Mouse (Mus musculus): ENCODE measurements around the gene Tmprss9. TPM values are rescaled to one million over a fixed set of nuclear protein-coding genes. Genes with fewer than 3 reads are reported as not detected.
"Not testable (repeated sequence)": the region's sequence is repeated elsewhere in the genome, so short reads cannot be mapped to it uniquely, and the experiment has no call there.

Gene Tmprss9
- total RNA-seq (2014; fragmentation: Nextera tagmentation): not detected in 2 replicates
- not detected in 2 replicates for total RNA-seq (2017)

- no peak for ATAC-seq (replicated peaks; ENCODE audit: poor library complexity, severe bottlenecking)
Observed at GRCm38 (mm10) chr10:80871581-80871980, at the start of gene Tmprss9. TSS of gene Tmprss9 (plus strand) at chr10:80871848.

- ATAC-seq (replicated peaks; ENCODE audit: poor library complexity, severe bottlenecking): no peak
Observed at GRCm38 (mm10) chr10:80821991-80822390, 49.7 kb upstream of the Tmprss9 start.

GRCm38 (mm10) chr10:80822528-80822927 lies 49.1 kb upstream of the Tmprss9 start:
- ATAC-seq (replicated peaks; ENCODE audit: poor library complexity, severe bottlenecking): no peak

- no peak for ATAC-seq (replicated peaks; ENCODE audit: poor library complexity, severe bottlenecking)
Observed at GRCm38 (mm10) chr10:80823316-80823715, 48.3 kb upstream of the Tmprss9 start.

- ATAC-seq (replicated peaks; ENCODE audit: poor library complexity, severe bottlenecking): 0 out of 2 replicates have a peak, but pooled peaks have one; percentile 1
Observed at GRCm38 (mm10) chr10:80823847-80824643, 47.6 kb upstream of the Tmprss9 start.

- ATAC-seq (replicated peaks; ENCODE audit: poor library complexity, severe bottlenecking): no peak
Observed at GRCm38 (mm10) chr10:80824827-80825226, 46.8 kb upstream of the Tmprss9 start.

- peak; percentile 79 for ATAC-seq (replicated peaks; ENCODE audit: poor library complexity, severe bottlenecking)
Observed at GRCm38 (mm10) chr10:80826151-80827062, 45.2 kb upstream of the Tmprss9 start, which contains the start of gene Oaz1. TSS of gene Oaz1 (plus strand) at chr10:80826656.

- ATAC-seq (replicated peaks; ENCODE audit: poor library complexity, severe bottlenecking): no peak
Observed at GRCm38 (mm10) chr10:80827063-80827869, 44.4 kb upstream of the Tmprss9 start.

- no peak for ATAC-seq (replicated peaks; ENCODE audit: poor library complexity, severe bottlenecking)
Observed at GRCm38 (mm10) chr10:80827870-80828420, 43.7 kb upstream of the Tmprss9 start.

- not testable (repeated sequence) for ATAC-seq (replicated peaks; ENCODE audit: poor library complexity, severe bottlenecking)
Observed at GRCm38 (mm10) chr10:80828587-80828986, 43.1 kb upstream of the Tmprss9 start.

GRCm38 (mm10) chr10:80829359-80830278 lies 42.0 kb upstream of the Tmprss9 start:
- no peak for ATAC-seq (replicated peaks; ENCODE audit: poor library complexity, severe bottlenecking)

- peak; percentile 45 for ATAC-seq (replicated peaks; ENCODE audit: poor library complexity, severe bottlenecking)
Observed at GRCm38 (mm10) chr10:80831136-80831535, 40.5 kb upstream of the Tmprss9 start.

- no peak for ATAC-seq (replicated peaks; ENCODE audit: poor library complexity, severe bottlenecking)
Observed at GRCm38 (mm10) chr10:80832818-80833217, 38.8 kb upstream of the Tmprss9 start.

GRCm38 (mm10) chr10:80835617-80836016 lies 36.0 kb upstream of the Tmprss9 start:
- no peak for ATAC-seq (replicated peaks; ENCODE audit: poor library complexity, severe bottlenecking)

GRCm38 (mm10) chr10:80836949-80837379 lies 34.7 kb upstream of the Tmprss9 start:
- ATAC-seq (replicated peaks; ENCODE audit: poor library complexity, severe bottlenecking): peak; percentile 29

GRCm38 (mm10) chr10:80837827-80838226 lies 33.8 kb upstream of the Tmprss9 start:
- no peak for ATAC-seq (replicated peaks; ENCODE audit: poor library complexity, severe bottlenecking)

- no peak for ATAC-seq (replicated peaks; ENCODE audit: poor library complexity, severe bottlenecking)
Observed at GRCm38 (mm10) chr10:80838346-80838912, 33.2 kb upstream of the Tmprss9 start.

- ATAC-seq (replicated peaks; ENCODE audit: poor library complexity, severe bottlenecking): no peak
Observed at GRCm38 (mm10) chr10:80839848-80840247, 31.8 kb upstream of the Tmprss9 start.

All from granulocyte monocyte progenitor cell, adult 5-6 weeks (primary cell).